Mouse (Mus musculus) heart, postnatal 0 days (tissue): ENCODE data around the gene Mbtps2. TPM values are rescaled to one million over a fixed set of nuclear protein-coding genes. Genes with fewer than 3 reads are reported as not detected.

Experiments
- ATAC-seq: fragments of 200-750 bp; cut with Nextera tagmentation; 2 replicates; pipeline ENCODE4 v1.8.0; 2017; ENCODE audit warnings: low read depth, moderate number of reproducible peaks, moderate library complexity; ENCODE audit not compliant: insufficient read depth
- DNase-seq: peaks from one replicate; pipeline ENCODE4 v3.0.0-alpha.2; 2016; ENCODE audit warnings: low spot score
- H3K27ac ChIP-seq: fragments of 300-500 bp; sonication (generic); 2 replicates; pipeline ENCODE4 v1.5.1; 2014; ENCODE audit warnings: low read depth, mild to moderate bottlenecking
- H3K27me3 ChIP-seq: fragments of 300-500 bp; sonication (generic); 2 replicates; pipeline ENCODE4 v1.6.1; 2014; ENCODE audit warnings: low read length, mixed read lengths; ENCODE audit not compliant: control insufficient read depth, insufficient read depth
- H3K36me3 ChIP-seq: fragments of 300-500 bp; sonication (generic); replicated peaks from 2 replicates; pipeline ENCODE4 v1.6.1; 2014; ENCODE audit warnings: low read length, mixed read lengths; ENCODE audit not compliant: control insufficient read depth, insufficient read depth
- H3K4me1 ChIP-seq: fragments of 300-500 bp; sonication (generic); 2 replicates; pipeline ENCODE4 v1.6.1; 2014; ENCODE audit warnings: antibody characterized with exemption; ENCODE audit not compliant: control insufficient read depth, insufficient read depth
- H3K4me2 ChIP-seq: fragments of 300-500 bp; sonication (generic); 2 replicates; pipeline ENCODE4 v1.6.1; 2014; ENCODE audit warnings: low read depth, mild to moderate bottlenecking, low read length, moderate library complexity
- H3K4me3 ChIP-seq: fragments of 300-500 bp; sonication (generic); 2 replicates; pipeline ENCODE4 v1.5.1; 2014; ENCODE audit warnings: low read depth, low read length
- H3K9ac ChIP-seq: fragments of 300-500 bp; sonication (generic); replicated peaks from 2 replicates; pipeline ENCODE4 v1.6.1; 2014; ENCODE audit warnings: low read depth, low read length, mixed read lengths
- H3K9me3 ChIP-seq: fragments of 300-500 bp; sonication (generic); replicated peaks from 2 replicates; pipeline ENCODE4 v1.6.1; 2016; ENCODE audit warnings: low read length; ENCODE audit not compliant: control insufficient read depth
- CTCF ChIP-seq: IDR thresholded peaks from 2 replicates; pipeline ENCODE4 v1.5.1; 2016; ENCODE audit warnings: antibody characterized with exemption, control low read depth, low read depth
- EP300 ChIP-seq: IDR thresholded peaks from 2 replicates; pipeline ENCODE4 v1.6.1; 2016; ENCODE audit warnings: antibody characterized with exemption, low read depth
- WGBS: fragments of 180-500 bp; shearing (Covaris S2); extraction: QIAGEN DNeasy Blood & Tissue Kit; methylation state at CpG from one replicate; pipeline ENCODE4 v1.1.7; 2014; 5-methylcytosine and 5-hydroxymethylcytosine counted together
- polyA plus RNA-seq: library from polyadenylated mRNA; unstranded; fragments of >200 nt; fragmentation: Nextera tagmentation; extraction: Ambion mirVana; gene quantifications from 2 replicates; pipeline ENCODE4 v1.2.1, GENCODE M21; 2015
- total RNA-seq: library from RNA; depleted of rRNA; stranded (reverse); fragments of >200 nt; gene quantifications from 2 replicates; pipeline ENCODE4 v1.2.3, GENCODE M21; 2014; ENCODE audit warnings: low replicate concordance; rRNA removed

Gene Mbtps2
- total and polyA plus RNA-seq, 2 experiments from 2014 or later, result 3.9 to 8.5 TPM

DNA sequence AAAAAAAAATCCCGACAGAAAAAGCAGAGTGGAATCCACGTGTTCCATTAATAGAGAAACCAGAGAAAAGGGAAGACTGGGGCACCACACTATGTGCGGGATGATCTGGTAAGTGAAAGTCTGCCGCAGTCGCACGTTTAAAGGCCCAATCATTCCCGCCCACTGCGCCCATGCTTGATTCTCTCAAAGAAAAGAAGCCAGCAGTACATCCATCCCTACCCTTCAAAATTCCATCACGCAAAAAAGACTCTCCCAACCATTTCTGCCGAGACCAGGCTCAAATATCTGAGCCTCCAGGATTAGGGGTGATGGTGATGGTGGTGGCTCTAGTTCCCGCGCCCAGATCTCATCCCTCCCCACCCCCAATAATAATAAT, 107.8 kb downstream of the Mbtps2 start:
- Histone ChIP-seq H3K4me3 (peak overlapping the region; percentile 68), H3K27ac (no peak overlapping the region), H3K9me3 (no peaks in the 10 kb centered on the region), H3K4me2 (peak overlapping the region; percentile 74), H3K27me3 (no peaks in the 10 kb centered on the region), H3K36me3 (no peaks in the 10 kb centered on the region), H3K9ac (peak overlapping the region; percentile 74; the same call in 1 of the 2 replicates), H3K4me1 (no peaks in the 10 kb centered on the region)
- ATAC-seq, result no peak
- no peak for TF ChIP-seq EP300
- no peak for TF ChIP-seq CTCF
- no peak for DNase-seq
- WGBS, result 10% methylated on average over 12 of the region's 12 CpGs

DNA sequence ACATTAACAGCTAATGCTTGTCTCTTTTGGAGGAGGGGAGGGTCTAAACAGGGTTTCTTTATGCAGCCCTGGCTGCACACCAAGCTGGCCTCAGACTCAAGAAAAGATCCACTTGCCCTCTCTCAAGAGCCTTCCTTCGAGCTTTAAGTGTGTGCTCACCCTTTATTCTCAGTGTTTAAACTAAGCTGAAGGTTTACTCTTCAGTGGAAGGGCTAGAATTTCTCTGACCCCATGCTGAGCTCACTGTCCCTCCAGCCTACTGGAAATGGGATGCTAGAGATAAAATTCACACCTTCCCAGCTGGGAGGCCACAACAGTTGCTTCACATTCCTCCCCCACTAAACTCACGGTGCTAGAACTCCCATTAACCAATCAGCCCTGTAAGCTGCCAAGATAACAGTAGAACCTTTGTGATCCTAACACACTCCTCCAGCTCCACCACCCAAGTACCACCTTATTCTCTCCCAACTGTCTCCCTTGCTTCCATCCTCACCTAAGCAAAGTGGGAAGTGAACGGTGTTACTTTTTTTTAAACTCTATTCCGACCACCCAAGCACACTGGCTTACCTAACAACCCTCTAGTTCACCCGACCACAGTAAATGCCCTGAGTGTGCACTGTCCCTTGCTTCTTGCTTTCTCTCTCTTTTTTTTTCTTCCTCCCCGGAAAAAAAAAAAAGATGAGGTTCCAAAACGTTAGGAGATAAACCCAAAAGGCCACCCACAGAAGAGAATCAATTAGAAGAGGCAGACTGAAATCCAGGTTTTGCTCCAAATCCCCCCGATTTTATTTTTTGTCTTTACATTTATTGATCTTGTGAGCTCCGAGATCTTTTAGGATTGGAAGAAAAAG, 108.4 kb downstream of the Mbtps2 start:
- ATAC-seq, result no peak
- WGBS, result 24% methylated on average over 9 of the region's 9 CpGs
- no peak for DNase-seq
- Histone ChIP-seq H3K27ac (no peak overlapping the region), H3K4me1 (no peaks in the 10 kb centered on the region), H3K9me3 (no peaks in the 10 kb centered on the region), H3K4me3 (peak overlapping the region; percentile 68), H3K9ac (no peak overlapping the region), H3K4me2 (peak overlapping the region; percentile 74), H3K36me3 (no peaks in the 10 kb centered on the region), H3K27me3 (no peaks in the 10 kb centered on the region)
- TF ChIP-seq CTCF (no peak), EP300 (no peak)

DNA sequence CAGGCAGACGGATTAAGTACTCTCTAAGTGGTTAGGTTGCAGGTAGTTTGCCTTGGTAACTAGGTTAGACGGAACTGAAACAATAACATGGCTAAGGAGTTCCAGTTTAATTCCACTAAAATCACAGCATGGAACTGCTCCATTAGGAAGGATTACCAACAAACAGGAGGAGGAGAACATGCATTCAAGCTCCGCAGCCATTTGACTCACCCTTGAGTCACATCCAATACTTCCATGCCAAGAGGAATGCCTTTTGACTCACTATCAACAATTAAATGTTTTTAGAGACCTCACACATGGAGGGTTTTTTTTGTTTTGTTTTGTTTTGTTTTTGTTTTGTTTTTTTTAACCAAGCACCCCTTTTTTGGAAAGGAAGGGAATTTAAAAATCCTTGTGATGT, 109.7 kb downstream of the Mbtps2 start:
- no peak for DNase-seq
- Histone ChIP-seq H3K4me3 (no peak overlapping the region), H3K27ac (no peak overlapping the region), H3K36me3 (no peaks in the 10 kb centered on the region), H3K4me2 (no peak overlapping the region), H3K9ac (no peak overlapping the region), H3K27me3 (no peaks in the 10 kb centered on the region), H3K9me3 (no peaks in the 10 kb centered on the region), H3K4me1 (no peaks in the 10 kb centered on the region)
- WGBS, result 77% methylated on average over 3 of the region's 3 CpGs
- no peak for ATAC-seq
- TF ChIP-seq CTCF (no peak), EP300 (no peak)

DNA sequence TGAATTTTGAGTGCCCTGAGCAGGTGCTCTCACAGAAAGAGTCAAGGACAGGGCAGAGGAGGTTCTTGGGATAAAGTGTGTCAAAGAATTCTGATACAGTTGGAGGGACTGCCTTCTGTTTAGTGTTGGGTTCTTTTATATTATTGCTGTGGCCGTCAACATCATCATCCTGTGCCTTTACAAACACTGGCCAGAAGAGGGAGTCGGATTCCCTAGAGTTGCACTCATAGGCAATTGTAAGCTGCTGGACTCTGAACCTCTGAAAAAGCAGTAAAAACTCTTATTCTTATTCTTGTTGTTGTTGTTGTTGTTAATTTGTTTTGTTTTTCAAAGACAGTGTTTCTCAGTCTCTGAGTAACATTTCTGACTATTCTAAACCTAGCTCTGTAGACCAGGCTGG, 111.8 kb downstream of the Mbtps2 start:
- Histone ChIP-seq H3K9ac (no peak overlapping the region), H3K9me3 (no peaks in the 10 kb centered on the region), H3K27ac (no peak overlapping the region), H3K4me2 (no peak overlapping the region), H3K4me3 (no peak overlapping the region), H3K36me3 (no peaks in the 10 kb centered on the region), H3K4me1 (no peaks in the 10 kb centered on the region), H3K27me3 (no peaks in the 10 kb centered on the region)
- TF ChIP-seq EP300, result no peak
- peak; percentile 60 for TF ChIP-seq CTCF
- WGBS, result 42% methylated on average over 2 of the region's 2 CpGs
- DNase-seq (peak; percentile 17), ATAC-seq (no peak)

Other genes starting within 250 kb of the Mbtps2 start
- 0.54 TPM in 1 of 2 replicates, not detected in the other for gene Phex, start 183.4 kb downstream of the Mbtps2 start, total RNA-seq
- gene Phex, start 183.4 kb downstream of the Mbtps2 start, polyA plus RNA-seq, result 0.05 TPM in 1 of 2 replicates, not detected in the other
- 43.4 and 55.3 TPM in 2 replicates for gene Sms, start 106.4 kb downstream of the Mbtps2 start, total RNA-seq
- 49.2 and 49.3 TPM in 2 replicates for gene Sms, start 106.4 kb downstream of the Mbtps2 start, polyA plus RNA-seq
- gene Yy2, start 29.7 kb downstream of the Mbtps2 start, total RNA-seq, result 1.4 and 2.6 TPM in 2 replicates
- gene Yy2, start 29.7 kb downstream of the Mbtps2 start, polyA plus RNA-seq, result 1.6 and 1.7 TPM in 2 replicates
- gene Smpx, start 100.2 kb upstream of the Mbtps2 start, total RNA-seq, result 579 and 691 TPM in 2 replicates
- 1,168 and 1,205 TPM in 2 replicates for gene Smpx, start 100.2 kb upstream of the Mbtps2 start, polyA plus RNA-seq
- gene Klhl34, start 219.7 kb upstream of the Mbtps2 start, total RNA-seq, result 1.1 TPM in 1 of 2 replicates, not detected in the other
- gene Klhl34, start 219.7 kb upstream of the Mbtps2 start, polyA plus RNA-seq, result 0.22 and 0.26 TPM in 2 replicates